Mouse (Mus musculus): ENCODE data around the gene Senp1. TPM values are rescaled to one million over a fixed set of nuclear protein-coding genes. Genes with fewer than 3 reads are reported as not detected.
A peak's percentile ranks its signal among the peaks of the same experiment; 100 is the strongest.

Senp1 gene
- polyA plus RNA-seq, 1 experiment = 13.1 TPM

- 3% methylated on average over 37 of the region's 37 CpGs for WGBS
- H3K4me3 ChIP-seq (replicated peaks; ENCODE audit: extremely low read depth, low read depth, low read length) = no peak overlapping the region
- H3K4me1 ChIP-seq (ENCODE audit: control insufficient read depth, insufficient read depth, low read length) = peaks cover 6% of the 10 kb centered on the region
- no peak for DNase-seq
- TF ChIP-seq POLR2A (IDR thresholded peaks at IDR 0.05; ENCODE audit: borderline replicate concordance, extremely low read depth, low read depth, low read length) (no peak), CTCF (IDR thresholded peaks at IDR 0.05; ENCODE audit: insufficient read depth, low read length) (no peak)
Measured at GRCm38 (mm10) chr15:98001321-98002112, 92.0 kb downstream of the Senp1 start.

- WGBS = 24% methylated on average over 7 of the region's 7 CpGs
- DNase-seq = no peak
- Histone ChIP-seq H3K4me3 (replicated peaks; ENCODE audit: extremely low read depth, low read depth, low read length) (no peak overlapping the region), H3K4me1 (ENCODE audit: control insufficient read depth, insufficient read depth, low read length) (peaks cover 6% of the 10 kb centered on the region)
- no peak for TF ChIP-seq POLR2A (IDR thresholded peaks at IDR 0.05; ENCODE audit: borderline replicate concordance, extremely low read depth, low read depth, low read length)
- TF ChIP-seq CTCF (IDR thresholded peaks at IDR 0.05; ENCODE audit: insufficient read depth, low read length) = no peak
Measured at GRCm38 (mm10) chr15:97999991-98000390, 93.6 kb downstream of the Senp1 start.

- H3K4me1 ChIP-seq (ENCODE audit: control insufficient read depth, insufficient read depth, low read length) = peaks cover 6% of the 10 kb centered on the region
- no peak overlapping the region for H3K4me3 ChIP-seq (replicated peaks; ENCODE audit: extremely low read depth, low read depth, low read length)
- TF ChIP-seq POLR2A (IDR thresholded peaks at IDR 0.05; ENCODE audit: borderline replicate concordance, extremely low read depth, low read depth, low read length) = no peak
- no peak for TF ChIP-seq CTCF (IDR thresholded peaks at IDR 0.05; ENCODE audit: insufficient read depth, low read length)
- no peak for DNase-seq
- WGBS = 36% methylated on average over 13 of the region's 13 CpGs
Measured at GRCm38 (mm10) chr15:97999546-97999945, 94.0 kb downstream of the Senp1 start.

GRCm38 (mm10) chr15:97996716-97997256, 96.8 kb downstream of the Senp1 start:
- no peak for DNase-seq
- Histone ChIP-seq H3K4me1 (ENCODE audit: control insufficient read depth, insufficient read depth, low read length) (no peaks in the 10 kb centered on the region), H3K4me3 (replicated peaks; ENCODE audit: extremely low read depth, low read depth, low read length) (no peak overlapping the region)
- TF ChIP-seq CTCF (IDR thresholded peaks at IDR 0.05; ENCODE audit: insufficient read depth, low read length) (no peak), POLR2A (IDR thresholded peaks at IDR 0.05; ENCODE audit: borderline replicate concordance, extremely low read depth, low read depth, low read length) (no peak)
- 59% methylated on average over 13 of the region's 13 CpGs for WGBS

GRCm38 (mm10) chr15:97992712-97993286, 100.7 kb downstream of the Senp1 start:
- 12% methylated on average over 18 of the region's 18 CpGs for WGBS
- no peak for TF ChIP-seq CTCF (IDR thresholded peaks at IDR 0.05; ENCODE audit: insufficient read depth, low read length)
- no peak for TF ChIP-seq POLR2A (IDR thresholded peaks at IDR 0.05; ENCODE audit: borderline replicate concordance, extremely low read depth, low read depth, low read length)
- DNase-seq = peak; percentile 51
- Histone ChIP-seq H3K4me1 (ENCODE audit: control insufficient read depth, insufficient read depth, low read length) (no peaks in the 10 kb centered on the region), H3K4me3 (replicated peaks; ENCODE audit: extremely low read depth, low read depth, low read length) (no peak overlapping the region)

- no peak for TF ChIP-seq CTCF (IDR thresholded peaks at IDR 0.05; ENCODE audit: insufficient read depth, low read length)
- no peak for TF ChIP-seq POLR2A (IDR thresholded peaks at IDR 0.05; ENCODE audit: borderline replicate concordance, extremely low read depth, low read depth, low read length)
- DNase-seq = no peak
- WGBS = 63% methylated on average over 13 of the region's 13 CpGs
- Histone ChIP-seq H3K4me3 (replicated peaks; ENCODE audit: extremely low read depth, low read depth, low read length) (no peak overlapping the region), H3K4me1 (ENCODE audit: control insufficient read depth, insufficient read depth, low read length) (no peaks in the 10 kb centered on the region)
Measured at GRCm38 (mm10) chr15:97992027-97992711, 101.4 kb downstream of the Senp1 start.

- TF ChIP-seq CTCF (IDR thresholded peaks at IDR 0.05; ENCODE audit: insufficient read depth, low read length) (no peak), POLR2A (IDR thresholded peaks at IDR 0.05; ENCODE audit: borderline replicate concordance, extremely low read depth, low read depth, low read length) (no peak)
- no peak for DNase-seq
- Histone ChIP-seq H3K4me1 (ENCODE audit: control insufficient read depth, insufficient read depth, low read length) (no peaks in the 10 kb centered on the region), H3K4me3 (replicated peaks; ENCODE audit: extremely low read depth, low read depth, low read length) (no peak overlapping the region)
- 60% methylated on average over 12 of the region's 12 CpGs for WGBS
Measured at GRCm38 (mm10) chr15:97991285-97991895, 102.2 kb downstream of the Senp1 start.

- TF ChIP-seq POLR2A (IDR thresholded peaks at IDR 0.05; ENCODE audit: borderline replicate concordance, extremely low read depth, low read depth, low read length) = no peak
- no peak for TF ChIP-seq CTCF (IDR thresholded peaks at IDR 0.05; ENCODE audit: insufficient read depth, low read length)
- Histone ChIP-seq H3K4me1 (ENCODE audit: control insufficient read depth, insufficient read depth, low read length) (no peaks in the 10 kb centered on the region), H3K4me3 (replicated peaks; ENCODE audit: extremely low read depth, low read depth, low read length) (no peak overlapping the region)
- DNase-seq = no peak
- 46% methylated on average over 4 of the region's 4 CpGs for WGBS
Measured at GRCm38 (mm10) chr15:97990721-97991120, 102.8 kb downstream of the Senp1 start.

- no peak for TF ChIP-seq CTCF (IDR thresholded peaks at IDR 0.05; ENCODE audit: insufficient read depth, low read length)
- TF ChIP-seq POLR2A (IDR thresholded peaks at IDR 0.05; ENCODE audit: borderline replicate concordance, extremely low read depth, low read depth, low read length) = no peak
- Histone ChIP-seq H3K4me1 (ENCODE audit: control insufficient read depth, insufficient read depth, low read length) (no peaks in the 10 kb centered on the region), H3K4me3 (replicated peaks; ENCODE audit: extremely low read depth, low read depth, low read length) (no peak overlapping the region)
- 22% methylated on average over 6 of the region's 6 CpGs for WGBS
- DNase-seq = no peak
Measured at GRCm38 (mm10) chr15:97990124-97990523, 103.4 kb downstream of the Senp1 start.

All from lung, adult 2 months (tissue).